Mouse (Mus musculus) granulocyte monocyte progenitor cell, adult 5-6 weeks (primary cell): ENCODE data around the gene Arid5b. TPM values are rescaled to one million over a fixed set of nuclear protein-coding genes. Genes with fewer than 3 reads are reported as not detected.

Experiments
- ATAC-seq: replicated peaks from 2 replicates; pipeline ENCODE4 v1.8.0; 2016; ENCODE audit warnings: mild to moderate bottlenecking, moderate TSS enrichment, inconsistent platforms; ENCODE audit not compliant: poor library complexity, severe bottlenecking
- total RNA-seq, 2 experiments: library from RNA; stranded (forward) in 1 of 2; stranded (reverse) in 1 of 2; fragments of 200-712, 200-1000 nt in 1 of 2; fragments of >200 nt in 1 of 2; fragmentation: Nextera tagmentation in 1 of 2; gene quantifications; 2 replicates each; pipeline ENCODE4 v1.2.3; 2014 to 2017

The Arid5b gene
- total RNA-seq, 2 experiments from 2014 or later, result 14.8 to 28.4 TPM

- ATAC-seq, result peak; percentile 24
Measured at GRCm38 (mm10) chr10:68126551-68126950, 152.0 kb downstream of the Arid5b start.

- peak; percentile 40 for ATAC-seq
Measured at GRCm38 (mm10) chr10:68125919-68126550, 152.5 kb downstream of the Arid5b start.

GRCm38 (mm10) chr10:68124985-68125384, 153.6 kb downstream of the Arid5b start:
- ATAC-seq, result peak; percentile 88

GRCm38 (mm10) chr10:68123446-68123845, 155.1 kb downstream of the Arid5b start:
- ATAC-seq, result no peak

- no peak for ATAC-seq
Measured at GRCm38 (mm10) chr10:68121960-68122359, 156.6 kb downstream of the Arid5b start.

GRCm38 (mm10) chr10:68121251-68121650, 157.3 kb downstream of the Arid5b start:
- ATAC-seq, result no peak

- no peak for ATAC-seq
Measured at GRCm38 (mm10) chr10:68120011-68120410, 158.5 kb downstream of the Arid5b start.

- ATAC-seq, result no peak
Measured at GRCm38 (mm10) chr10:68119285-68119684, 159.3 kb downstream of the Arid5b start.

GRCm38 (mm10) chr10:68114955-68115354, 163.6 kb downstream of the Arid5b start:
- ATAC-seq, result no peak

GRCm38 (mm10) chr10:68113645-68114044, 164.9 kb downstream of the Arid5b start:
- ATAC-seq, result no peak

GRCm38 (mm10) chr10:68112983-68113382, 165.6 kb downstream of the Arid5b start:
- ATAC-seq, result no peak

GRCm38 (mm10) chr10:68110607-68111006, 167.9 kb downstream of the Arid5b start:
- ATAC-seq, result no peak

GRCm38 (mm10) chr10:68110182-68110581, 168.4 kb downstream of the Arid5b start:
- no peak for ATAC-seq

GRCm38 (mm10) chr10:68109651-68110050, 168.9 kb downstream of the Arid5b start:
- no peak for ATAC-seq

GRCm38 (mm10) chr10:68107716-68108115, 170.8 kb downstream of the Arid5b start:
- no peak for ATAC-seq

GRCm38 (mm10) chr10:68106351-68106950, 172.1 kb downstream of the Arid5b start:
- ATAC-seq, result no peak

GRCm38 (mm10) chr10:68104881-68105781, 173.4 kb downstream of the Arid5b start:
- peak; percentile 68 for ATAC-seq

- ATAC-seq, result peak; percentile 70
Measured at GRCm38 (mm10) chr10:68104481-68104880, 174.1 kb downstream of the Arid5b start.

- ATAC-seq, result no peak
Measured at GRCm38 (mm10) chr10:68103988-68104387, 174.6 kb downstream of the Arid5b start.

- no peak for ATAC-seq
Measured at GRCm38 (mm10) chr10:68103078-68103855, 175.3 kb downstream of the Arid5b start.
